Mouse (Mus musculus): ENCODE measurements around the gene Fyn.

GRCm38 (mm10) chr10:39559321-39559720 lies 190.7 kb downstream of the Fyn start:
- TF ChIP-seq CTCF (IDR thresholded peaks at IDR 0.05; ENCODE audit: low read depth, low read length) (no peak), GATA1 (IDR thresholded peaks at IDR 0.05; ENCODE audit: borderline replicate concordance, low read length) (no peak), TAL1 (conservative IDR thresholded peaks at IDR 0.05; ENCODE audit: low read depth, low read length) (no peak), POLR2AphosphoS5 (IDR thresholded peaks at IDR 0.05; ENCODE audit: insufficient replicate concordance, low read depth, low read length) (no peak)
